Mouse (Mus musculus) ovary, adult 2 months (tissue): Measurements from ENCODE around the gene Ces1f. TPM values are rescaled to one million over a fixed set of nuclear protein-coding genes. Genes with fewer than 3 reads are reported as not detected.

ENCODE experiments used
- polyA plus RNA-seq: library from polyadenylated mRNA; depleted of rRNA; stranded (reverse); fragments of >200 nt; gene quantifications from 2 replicates; pipeline ENCODE4 v1.2.3, GENCODE M21; 2012; rRNA removed

Ces1f gene
- 5.8 and 10.2 TPM in 2 replicates for polyA plus RNA-seq

DNA sequence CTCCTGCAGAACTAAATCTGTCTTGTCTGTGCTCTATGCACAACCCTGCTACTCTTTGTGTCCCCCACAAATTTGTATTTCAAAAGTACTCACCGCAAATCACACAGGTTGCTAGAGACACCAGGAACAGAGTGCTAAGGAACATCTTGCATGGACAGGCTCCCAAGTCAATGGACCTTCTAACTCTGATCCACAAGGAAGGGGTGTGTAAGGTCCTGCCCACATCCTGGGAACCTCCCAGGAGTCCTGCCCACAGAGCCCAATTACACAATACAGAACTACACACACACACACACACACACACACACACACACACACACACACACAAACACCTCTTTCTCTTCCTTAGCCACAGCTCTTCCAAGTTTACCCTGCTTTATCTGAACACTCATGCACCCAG, at the start of gene Ces1f:
Gene Ces1f, minus strand, starts transcription at position 192 of the 400 bp plus-strand sequence.

DNA sequence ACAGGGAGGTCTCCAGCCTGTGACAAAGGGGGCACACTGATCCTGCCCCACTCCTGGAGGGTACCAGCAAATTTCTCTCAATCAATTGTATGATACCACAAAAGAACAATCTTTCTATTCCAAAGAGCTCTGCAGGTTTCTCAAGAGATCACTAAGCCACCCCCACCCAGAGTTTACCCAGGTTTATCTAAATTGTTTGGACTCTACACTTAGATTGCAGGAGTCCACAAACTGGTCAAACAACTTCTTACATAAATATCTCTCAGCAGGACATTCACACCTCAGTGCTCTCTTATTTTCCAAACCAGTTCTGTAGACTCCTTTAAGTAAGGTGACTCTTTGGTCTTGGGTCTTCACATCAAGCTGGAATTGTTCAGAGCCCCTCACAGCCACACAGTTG, 50.1 kb downstream of the Ces1f start, which contains the start of gene Ces1e:
Gene Ces1e, minus strand, starts transcription at position 174 of the 400 bp plus-strand sequence.

Other genes starting within 250 kb of the Ces1f start
- gene Ces1a, start 231.6 kb downstream of the Ces1f start, polyA plus RNA-seq = not detected in 2 replicates
- 0.19 and 0.53 TPM in 2 replicates for gene Ces1b, start 199.7 kb downstream of the Ces1f start, polyA plus RNA-seq
- 0.16 and 1.1 TPM in 2 replicates for gene Ces1c, start 148.5 kb downstream of the Ces1f start, polyA plus RNA-seq
- gene Ces1d, start 81.9 kb downstream of the Ces1f start, polyA plus RNA-seq = 30.8 and 96.7 TPM in 2 replicates
- 1.9 and 2.2 TPM in 2 replicates for gene Ces1e, start 50.1 kb downstream of the Ces1f start, polyA plus RNA-seq
- 0.07 TPM in 1 of 2 replicates, not detected in the other for gene Ces1g, start 57.6 kb upstream of the Ces1f start, polyA plus RNA-seq
- gene Ces1h, start 100.0 kb upstream of the Ces1f start, polyA plus RNA-seq = not detected in 2 replicates